Mouse (Mus musculus) sigmoid colon, adult 10 weeks (tissue): ENCODE measurements around the gene Gm10277. TPM values are rescaled to one million over a fixed set of nuclear protein-coding genes. Genes with fewer than 3 reads are reported as not detected.

Source experiments
- polyA plus RNA-seq: library from polyadenylated mRNA; stranded (reverse); fragments of 350-450 nt; fragmentation: Illumina TruSeq; extraction: RNeasy Lipid Tissue Mini Kit (QIAGEN cat#74804); gene quantifications from one replicate; pipeline ENCODE4 v1.2.3, GENCODE M21; 2014; ENCODE audit warnings: low read depth, low replicate concordance

Gene Gm10277
- not detected for polyA plus RNA-seq

DNA sequence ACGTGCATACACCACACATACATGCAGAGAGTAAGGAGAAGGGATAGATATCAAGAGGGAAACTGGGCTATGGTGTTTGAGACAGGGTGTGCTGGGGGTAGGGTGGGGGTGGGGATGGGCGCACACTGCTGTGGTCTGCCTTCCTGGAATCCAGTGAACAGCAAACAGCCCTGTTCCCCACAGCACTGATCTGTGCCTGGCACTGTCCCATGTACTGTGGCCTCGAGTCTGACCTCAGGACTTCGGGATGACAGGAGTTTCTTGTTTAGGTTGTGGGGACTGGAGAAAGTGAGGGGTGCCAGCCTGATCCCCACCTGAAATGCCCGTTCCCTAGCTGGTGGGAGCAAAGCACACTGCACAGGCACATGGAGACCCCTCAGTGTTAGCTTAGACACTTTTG lies at the start of gene Gm10277:
TSS of gene Gm10277 (minus strand) at position 41 of the 400 bp plus-strand sequence.

DNA sequence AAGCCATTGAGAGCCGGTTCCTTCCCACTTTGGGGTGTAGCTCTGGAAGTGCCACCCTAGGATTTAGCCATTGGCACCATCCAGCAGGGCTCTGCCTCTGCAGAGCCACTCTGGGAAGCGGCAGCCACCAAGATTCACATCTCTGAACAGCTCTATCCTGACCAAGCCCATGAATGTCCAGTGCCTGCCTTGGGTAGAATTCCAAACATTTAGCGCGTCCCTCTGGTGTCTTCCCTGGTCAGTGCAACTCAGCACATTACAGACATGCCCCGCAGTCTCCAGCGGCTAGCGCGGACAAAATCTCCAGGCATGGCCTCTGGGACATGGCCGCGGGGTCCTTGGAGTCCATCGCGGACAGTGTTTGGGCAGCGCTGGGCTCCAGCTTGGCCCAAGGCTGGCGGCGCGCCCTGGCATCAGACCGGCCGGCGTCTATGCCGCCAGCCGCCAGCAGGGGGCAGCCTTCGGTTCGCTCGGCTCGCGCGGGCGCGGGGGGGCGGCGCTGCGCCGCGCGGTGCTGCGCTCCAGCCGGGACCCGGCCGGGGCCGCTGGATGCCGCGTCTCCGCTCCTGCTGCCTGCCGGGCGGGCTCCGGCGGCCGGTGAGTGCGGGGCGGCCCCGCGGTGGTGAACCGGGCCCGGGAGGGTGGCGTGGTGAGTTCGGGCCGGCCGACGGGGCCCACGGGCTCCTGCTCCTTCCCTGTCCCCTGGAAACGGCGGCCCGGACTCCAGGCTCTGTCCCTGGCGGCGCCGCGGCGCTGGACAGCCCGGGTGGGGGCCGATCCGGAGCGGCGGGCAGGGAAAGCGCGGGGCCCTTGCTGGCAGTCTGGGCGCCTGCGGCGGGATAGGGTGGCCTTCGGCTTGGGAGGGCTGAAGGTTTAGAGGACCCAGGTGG lies 24.5 kb downstream of the Gm10277 start, which contains the start of gene Myo18a:
TSS of gene Myo18a (plus strand) at position 464 of the 890 bp plus-strand sequence.

Other genes with a start within 250 kb of the Gm10277 start
- 80.8 TPM for gene Taok1, start 179.9 kb downstream of the Gm10277 start, polyA plus RNA-seq
- 104 TPM for gene Nufip2, start 101.6 kb downstream of the Gm10277 start, polyA plus RNA-seq
- gene Cryba1, start 62.5 kb downstream of the Gm10277 start, polyA plus RNA-seq: not detected
- 85.4 TPM for gene Myo18a, start 24.5 kb downstream of the Gm10277 start, polyA plus RNA-seq
- 2.3 TPM for gene Pipox, start 106.3 kb upstream of the Gm10277 start, polyA plus RNA-seq
- not detected for gene Sez6, start 143.1 kb upstream of the Gm10277 start, polyA plus RNA-seq
- 19.0 TPM for gene Phf12, start 195.0 kb upstream of the Gm10277 start, polyA plus RNA-seq
- gene Dhrs13, start 244.5 kb upstream of the Gm10277 start, polyA plus RNA-seq: 2.4 TPM